In the genomic region with DNA sequence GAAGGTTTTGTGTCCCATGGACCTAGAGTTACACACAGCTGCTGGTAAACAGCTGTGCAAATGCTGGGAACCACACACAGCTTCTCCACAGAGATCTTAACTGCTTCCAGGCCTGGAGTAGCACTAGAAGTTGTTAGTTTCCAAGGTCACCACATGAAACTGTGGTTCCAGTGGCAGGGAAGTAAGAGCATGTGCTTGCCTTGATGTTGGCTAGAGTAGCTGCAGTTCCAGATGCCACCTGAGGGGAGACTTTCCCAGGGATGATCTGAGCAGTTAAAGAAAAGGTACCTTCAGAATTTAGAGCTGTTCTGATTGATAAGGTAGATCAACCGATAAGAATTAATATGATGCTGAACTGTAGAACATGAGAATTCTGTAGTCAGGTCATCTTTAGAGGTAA, we compare ENCODE assay signal across 17 mouse cellular contexts. TPM values are rescaled to one million over a fixed set of nuclear protein-coding genes. Genes with fewer than 3 reads are reported as not detected.
DNase-seq lines count a peak whose midpoint lies in the region; ATAC-seq and TF ChIP-seq lines count a peak whose summit lies in the region.
"Had no signal": no experiment of that assay in that cellular context is flagged by ENCODE, and none has a peak within 500 bp of the region (broad histone marks: within the 10 kb centered on the region; RNA-seq: fewer than 3 reads in every experiment).

No protein-coding gene starts in this region.

- no peaks in the 10 kb centered on the region for H3K4me1 ChIP-seq in forebrain, postnatal 0 days (ENCODE audit: insufficient read depth)
- H3K4me1 ChIP-seq in forebrain, embryonic 10.5 days, result peaks cover 20% of the 10 kb centered on the region
- H3K4me1 ChIP-seq in liver, postnatal 0 days (ENCODE audit: insufficient read depth), result peaks cover 20% of the 10 kb centered on the region
- H3K4me1 ChIP-seq in liver, embryonic 11.5 days (replicated peaks; ENCODE audit: control insufficient read depth, insufficient read depth, low read length), result peaks cover 15% of the 10 kb centered on the region

- H3K27me3 ChIP-seq in forebrain, postnatal 0 days (ENCODE audit: insufficient read depth, low read length), result no peaks in the 10 kb centered on the region
- H3K27me3 ChIP-seq in forebrain, embryonic 10.5 days (ENCODE audit: poor library complexity, severe bottlenecking), result no peaks in the 10 kb centered on the region
- H3K27me3 ChIP-seq in liver, postnatal 0 days (ENCODE audit: insufficient read depth, low read length), result no peaks in the 10 kb centered on the region
- no peaks in the 10 kb centered on the region for H3K27me3 ChIP-seq in liver, embryonic 11.5 days (replicated peaks; ENCODE audit: control insufficient read depth, insufficient read depth, low read length)
- H3K27me3 ChIP-seq: midbrain, embryonic 13.5 days had no signal

- ATAC-seq in forebrain, postnatal 0 days, result no peak
- ATAC-seq in liver, postnatal 0 days, result no peak
- no peak for ATAC-seq in liver, embryonic 11.5 days (replicated peaks; ENCODE audit: low FRiP score)
- ATAC-seq: midbrain, embryonic 13.5 days had no signal

- H3K9ac ChIP-seq in forebrain, postnatal 0 days, result no peak overlapping the region
- H3K9ac ChIP-seq in liver, postnatal 0 days (replicated peaks), result no peak overlapping the region
- H3K9ac ChIP-seq in liver, embryonic 11.5 days (ENCODE audit: low read depth, low read length), result no peak overlapping the region
- H3K9ac ChIP-seq: midbrain, embryonic 13.5 days had no signal

- WGBS in forebrain, postnatal 0 days, result 93% methylated on average over 1 of the region's 1 CpGs
- WGBS in forebrain, embryonic 10.5 days, result 100% methylated on average over 1 of the region's 1 CpGs
- WGBS in liver, postnatal 0 days (ENCODE audit: insufficient replicate concordance), result 93% methylated on average over 1 of the region's 1 CpGs
- WGBS in liver, embryonic 11.5 days, result 91% methylated on average over 1 of the region's 1 CpGs

- H3K27ac ChIP-seq in forebrain, postnatal 0 days (ENCODE audit: low read depth, low read length), result no peak overlapping the region
- H3K27ac ChIP-seq in forebrain, embryonic 10.5 days, result no peak overlapping the region
- no peak overlapping the region for H3K27ac ChIP-seq in liver, postnatal 0 days (ENCODE audit: low read depth)
- H3K27ac ChIP-seq in liver, embryonic 11.5 days (ENCODE audit: low read depth, low read length), result no peak overlapping the region
- H3K27ac ChIP-seq: midbrain, embryonic 13.5 days had no signal

- no peak for DNase-seq in forebrain, postnatal 0 days
- DNase-seq in forebrain, embryonic 10.5 days (ENCODE audit: extremely low spot score, low spot score), result no peak
- no peak for DNase-seq in liver, postnatal 0 days
- no peak for DNase-seq in liver, embryonic 11.5 days (ENCODE audit: low spot score)
- DNase-seq in ZHBTc4 (ENCODE audit: low read depth, low spot score), result peak; percentile 82
- peak; percentile 25 for DNase-seq in naive thymus-derived CD4-positive, alpha-beta T cell, adult 2 months (ENCODE audit: low read depth)
- DNase-seq in spleen, postnatal 14 days (ENCODE audit: low spot score in 2 of 2), result no peak
- no peak for DNase-seq in layer of hippocampus, adult 8-10 months (ENCODE audit: low spot score in 2 of 2)
- DNase-seq: adrenal gland, adult 8-10 months; cerebellum, adult 18-20 months; gastrocnemius, postnatal 10 days; heart, postnatal 14 days; kidney, adult 9 months; lung, adult 18-20 months; thymus, postnatal 25 days had no signal

- no peak overlapping the region for H3K4me3 ChIP-seq in forebrain, postnatal 0 days (ENCODE audit: low read depth, low read length)
- no peak overlapping the region for H3K4me3 ChIP-seq in forebrain, embryonic 10.5 days
- no peak overlapping the region for H3K4me3 ChIP-seq in liver, postnatal 0 days (ENCODE audit: low read depth, low read length)
- no peak overlapping the region for H3K4me3 ChIP-seq in liver, embryonic 11.5 days (ENCODE audit: low read depth, low read length)
- H3K4me3 ChIP-seq: midbrain, embryonic 13.5 days had no signal

- peaks cover 40% of the 10 kb centered on the region for H3K36me3 ChIP-seq in forebrain, postnatal 0 days (ENCODE audit: insufficient read depth)
- peaks cover 96% of the 10 kb centered on the region for H3K36me3 ChIP-seq in forebrain, embryonic 10.5 days (replicated peaks)
- peaks cover 69% of the 10 kb centered on the region for H3K36me3 ChIP-seq in liver, postnatal 0 days (replicated peaks; ENCODE audit: insufficient read depth, low read length)
- H3K36me3 ChIP-seq in liver, embryonic 11.5 days (ENCODE audit: control insufficient read depth, insufficient read depth, low read length), result peaks cover 48% of the 10 kb centered on the region

- TF ChIP-seq CTCF in forebrain, postnatal 0 days (IDR thresholded peaks at IDR 0.05; ENCODE audit: low read depth), result peak; percentile 49; the same call in 1 of the 2 replicates
- TF ChIP-seq CTCF in liver, postnatal 0 days (IDR thresholded peaks at IDR 0.05; ENCODE audit: low read depth), result peak; percentile 32; the same call in 1 of the 2 replicates

- no peaks in the 10 kb centered on the region for H3K9me3 ChIP-seq in forebrain, postnatal 0 days (ENCODE audit: low read length)
- no peaks in the 10 kb centered on the region for H3K9me3 ChIP-seq in forebrain, embryonic 10.5 days
- no peaks in the 10 kb centered on the region for H3K9me3 ChIP-seq in liver, postnatal 0 days (ENCODE audit: low read length)
- no peaks in the 10 kb centered on the region for H3K9me3 ChIP-seq in liver, embryonic 11.5 days (ENCODE audit: control insufficient read depth, low read length)
- H3K9me3 ChIP-seq: midbrain, embryonic 13.5 days had no signal

- no peak for TF ChIP-seq EP300 in liver, postnatal 0 days (IDR thresholded peaks at IDR 0.05; ENCODE audit: low read depth)

- no peak overlapping the region for H3K4me2 ChIP-seq in forebrain, postnatal 0 days (ENCODE audit: low read depth)
- no peak overlapping the region for H3K4me2 ChIP-seq in liver, postnatal 0 days (ENCODE audit: low read depth, low read length)
- no peak overlapping the region for H3K4me2 ChIP-seq in liver, embryonic 11.5 days
- H3K4me2 ChIP-seq: midbrain, embryonic 13.5 days had no signal

RNA-seq across cellular contexts. Expression of a gene that starts 6.6 kb away (rescaled TPM):
- 15.3 and 16.1 TPM in 2 replicates for total RNA-seq in forebrain, postnatal 0 days (2014; rRNA removed)
- 10.5 and 11.2 TPM in 2 replicates for polyA plus RNA-seq in forebrain, postnatal 0 days (2015; fragmentation: Nextera tagmentation; extraction: Ambion mirVana)
- 63.7 and 70.1 TPM in 2 replicates for polyA plus RNA-seq in forebrain, embryonic 10.5 days (2016; fragmentation: Nextera tagmentation; extraction: Ambion mirVana)
- 14.9 and 17.6 TPM in 2 replicates for polyA plus RNA-seq in liver, postnatal 0 days (2015; fragmentation: Nextera tagmentation; extraction: Ambion mirVana)
- polyA plus RNA-seq in liver, embryonic 11.5 days (2014; fragmentation: Nextera tagmentation; extraction: Ambion mirVana), result 73.0 and 87.1 TPM in 2 replicates
- total RNA-seq in layer of hippocampus, adult 8-10 months (2022), result 10 to 100 TPM; 14.9 to 16.8 (median 16.1) TPM

RNA-seq across cellular contexts. Expression of a gene that starts 6.8 kb away (rescaled TPM):
- total RNA-seq in forebrain, postnatal 0 days (2014; rRNA removed), result 142 and 150 TPM in 2 replicates
- 147 and 152 TPM in 2 replicates for polyA plus RNA-seq in forebrain, postnatal 0 days (2015; fragmentation: Nextera tagmentation; extraction: Ambion mirVana)
- polyA plus RNA-seq in forebrain, embryonic 10.5 days (2016; fragmentation: Nextera tagmentation; extraction: Ambion mirVana), result 543 and 561 TPM in 2 replicates
- polyA plus RNA-seq in liver, postnatal 0 days (2015; fragmentation: Nextera tagmentation; extraction: Ambion mirVana), result 95.3 and 111 TPM in 2 replicates
- polyA plus RNA-seq in liver, embryonic 11.5 days (2014; fragmentation: Nextera tagmentation; extraction: Ambion mirVana), result 357 and 393 TPM in 2 replicates
- 100 to 1,000 TPM in 1 of 4 experiments, 10 to 100 TPM in 3; 92.1 to 101 (median 97.4) TPM for total RNA-seq in layer of hippocampus, adult 8-10 months (2022)

RNA-seq across cellular contexts. Expression of a gene that starts 16.5 kb away (rescaled TPM):
- 79.6 and 92.1 TPM in 2 replicates for total RNA-seq in forebrain, postnatal 0 days (2014; rRNA removed)
- polyA plus RNA-seq in forebrain, postnatal 0 days (2015; fragmentation: Nextera tagmentation; extraction: Ambion mirVana), result 71.1 and 79.7 TPM in 2 replicates
- 80.8 and 81.1 TPM in 2 replicates for polyA plus RNA-seq in forebrain, embryonic 10.5 days (2016; fragmentation: Nextera tagmentation; extraction: Ambion mirVana)
- polyA plus RNA-seq in liver, postnatal 0 days (2015; fragmentation: Nextera tagmentation; extraction: Ambion mirVana), result 34.4 TPM in 2 replicates
- polyA plus RNA-seq in liver, embryonic 11.5 days (2014; fragmentation: Nextera tagmentation; extraction: Ambion mirVana), result 89.7 and 90.0 TPM in 2 replicates
- 100 to 1,000 TPM; 101 to 116 (median 107) TPM for total RNA-seq in layer of hippocampus, adult 8-10 months (2022)

RNA-seq across cellular contexts. Expression of a gene that starts 45.9 kb away (rescaled TPM):
- not detected in 2 replicates for total RNA-seq in forebrain, postnatal 0 days (2014; rRNA removed)
- polyA plus RNA-seq in forebrain, postnatal 0 days (2015; fragmentation: Nextera tagmentation; extraction: Ambion mirVana), result not detected in 2 replicates
- not detected in 2 replicates for polyA plus RNA-seq in forebrain, embryonic 10.5 days (2016; fragmentation: Nextera tagmentation; extraction: Ambion mirVana)
- polyA plus RNA-seq in liver, postnatal 0 days (2015; fragmentation: Nextera tagmentation; extraction: Ambion mirVana), result 0.22 TPM in 2 replicates
- polyA plus RNA-seq in liver, embryonic 11.5 days (2014; fragmentation: Nextera tagmentation; extraction: Ambion mirVana), result 0.47 TPM in 1 of 2 replicates, not detected in the other
- under 1 TPM in 1 of 4 experiments, not detected in 3; 0.80 TPM for total RNA-seq in layer of hippocampus, adult 8-10 months (2022)
- total RNA-seq: adrenal gland, adult 8-10 months; gastrocnemius, postnatal 10 days; heart, postnatal 14 days; left cerebral cortex, adult 18-20 months had no signal
- polyA plus RNA-seq: midbrain, embryonic 13.5 days had no signal

RNA-seq across cellular contexts. Expression of a gene that starts 52.6 kb away (rescaled TPM):
- total RNA-seq in forebrain, postnatal 0 days (2014; rRNA removed), result 16.1 and 18.8 TPM in 2 replicates
- 6.7 and 13.3 TPM in 2 replicates for polyA plus RNA-seq in forebrain, postnatal 0 days (2015; fragmentation: Nextera tagmentation; extraction: Ambion mirVana)
- 24.4 and 26.0 TPM in 2 replicates for polyA plus RNA-seq in forebrain, embryonic 10.5 days (2016; fragmentation: Nextera tagmentation; extraction: Ambion mirVana)
- polyA plus RNA-seq in liver, postnatal 0 days (2015; fragmentation: Nextera tagmentation; extraction: Ambion mirVana), result 5.1 and 5.3 TPM in 2 replicates
- polyA plus RNA-seq in liver, embryonic 11.5 days (2014; fragmentation: Nextera tagmentation; extraction: Ambion mirVana), result 17.1 and 20.7 TPM in 2 replicates
- 10 to 100 TPM; 27.3 to 35.6 (median 30.3) TPM for total RNA-seq in layer of hippocampus, adult 8-10 months (2022)

Comparison
In these comparisons a context has a peak if more than half of its experiments do, and no peak if none do; other contexts are left out.
1. DNase-seq: peak in ZHBTc4 (single experiment) and naive thymus-derived CD4-positive, alpha-beta T cell, adult 2 months (single experiment); none in forebrain, postnatal 0 days (single experiment), forebrain, embryonic 10.5 days (single experiment), liver, postnatal 0 days (single experiment), liver, embryonic 11.5 days (single experiment), spleen, postnatal 14 days (0 of 2) and layer of hippocampus, adult 8-10 months (0 of 2).